Mouse (Mus musculus): ENCODE measurements around the gene Ccdc191.

The Ccdc191 gene

DNA sequence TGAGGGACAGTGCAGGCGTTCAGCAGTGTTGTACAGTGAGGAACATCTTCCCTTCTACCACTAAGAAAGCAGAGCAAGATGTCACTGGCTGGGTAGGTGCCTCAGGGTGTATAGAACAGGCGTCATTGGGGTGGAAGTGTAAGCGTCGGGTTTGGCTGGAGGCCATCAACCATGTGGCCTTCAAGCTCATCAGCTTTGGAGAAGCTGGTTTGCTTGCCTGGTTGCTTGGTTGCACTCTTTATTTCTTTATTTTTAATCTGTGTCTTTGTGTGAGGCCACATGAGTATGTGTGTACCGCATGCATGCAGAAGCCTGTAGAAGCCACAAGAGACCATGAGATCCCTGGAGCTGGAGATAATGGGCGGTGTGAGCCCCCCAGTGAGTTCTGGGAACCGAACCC, 42.7 kb downstream of the Ccdc191 start:
- no peak for DNase-seq

GRCm38 (mm10) chr16:43933041-43933440, 43.4 kb downstream of the Ccdc191 start:
- no peak for DNase-seq

DNA sequence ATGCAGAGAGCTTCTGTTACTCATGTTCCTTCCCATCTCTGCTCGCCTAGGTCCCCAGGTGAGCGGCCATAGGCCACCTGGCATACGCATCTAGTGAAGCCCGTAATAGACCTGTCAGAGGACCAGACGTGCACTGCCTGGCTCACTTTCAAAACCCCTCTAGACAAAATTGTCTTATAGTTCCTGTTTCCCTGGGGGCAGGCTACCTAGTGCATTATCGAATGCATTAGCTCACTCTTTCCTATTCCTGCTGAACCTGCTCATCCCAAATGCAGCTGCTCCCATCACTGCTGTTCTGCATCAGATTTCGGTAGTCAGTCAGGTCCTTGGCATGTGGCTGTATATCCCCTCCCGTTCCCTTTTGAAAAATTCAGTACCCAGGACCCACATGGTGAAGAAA, 45.3 kb downstream of the Ccdc191 start:
- no peak for DNase-seq

GRCm38 (mm10) chr16:43935367-43935766, 45.8 kb downstream of the Ccdc191 start:
- peak in 1 of 2 experiments; percentile 36 for DNase-seq

DNA sequence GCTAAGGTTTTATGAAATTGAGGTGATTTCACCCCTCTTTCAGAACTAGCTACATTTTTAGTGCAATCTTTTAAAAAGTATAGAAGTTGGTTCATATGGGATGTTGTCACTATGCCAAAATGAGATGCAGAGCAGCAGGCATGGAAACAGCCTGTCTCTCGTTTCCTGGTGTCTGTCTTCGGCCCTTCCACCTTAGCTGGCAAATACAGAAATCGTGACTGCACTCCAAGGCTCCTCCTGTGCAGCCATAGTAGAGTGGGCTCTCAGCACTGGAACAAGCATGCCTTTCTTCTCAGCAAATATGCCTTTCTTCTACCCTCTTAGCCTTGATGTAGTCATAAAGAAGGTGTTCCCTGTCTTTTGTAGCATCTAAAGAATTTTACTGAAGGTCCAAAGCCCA, 46.3 kb downstream of the Ccdc191 start:
- DNase-seq: no peak

DNA sequence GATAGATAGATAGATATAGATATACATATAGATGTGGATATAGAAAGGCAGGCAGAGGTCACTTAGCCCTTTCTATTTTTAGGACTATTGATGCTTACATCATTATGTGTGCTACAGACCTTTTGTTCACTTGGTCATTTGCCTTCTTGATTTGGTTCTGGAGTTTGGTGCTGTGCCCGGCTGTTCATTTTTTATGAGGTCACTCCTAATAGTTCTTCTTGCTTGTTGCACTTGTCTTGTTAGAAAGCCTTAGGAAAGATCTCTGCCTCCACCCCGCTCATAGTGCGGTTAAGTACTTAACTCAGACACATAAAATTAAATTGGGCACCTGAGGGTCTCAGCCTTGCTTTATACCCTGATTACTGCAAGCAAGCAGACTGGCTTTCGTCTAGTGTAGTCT, 51.2 kb downstream of the Ccdc191 start:
- DNase-seq: no peak

DNA sequence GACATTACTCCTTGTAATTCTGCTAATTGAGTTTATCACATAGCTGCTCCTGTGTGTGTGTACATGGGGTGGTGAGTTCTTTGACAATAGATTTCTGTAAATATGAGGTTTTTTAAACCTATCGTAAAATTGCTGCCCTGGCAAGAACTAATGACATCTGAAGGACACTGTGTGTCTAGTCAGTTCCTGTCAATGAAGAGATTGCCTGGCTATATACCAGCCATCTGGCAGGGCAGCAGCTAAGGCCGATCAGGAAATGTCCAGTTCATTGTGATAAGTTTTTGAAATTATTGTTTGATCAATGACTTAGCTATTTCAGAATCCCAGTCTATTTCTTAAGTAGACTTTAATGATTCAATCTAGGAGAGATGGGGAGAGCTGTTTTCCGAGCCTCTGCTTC, 55.8 kb downstream of the Ccdc191 start:
- no peak for DNase-seq

- no peak for DNase-seq
Observed at GRCm38 (mm10) chr16:43945869-43946268, 56.3 kb downstream of the Ccdc191 start.

GRCm38 (mm10) chr16:43951591-43951990, 62.0 kb downstream of the Ccdc191 start:
- DNase-seq: no peak

DNA sequence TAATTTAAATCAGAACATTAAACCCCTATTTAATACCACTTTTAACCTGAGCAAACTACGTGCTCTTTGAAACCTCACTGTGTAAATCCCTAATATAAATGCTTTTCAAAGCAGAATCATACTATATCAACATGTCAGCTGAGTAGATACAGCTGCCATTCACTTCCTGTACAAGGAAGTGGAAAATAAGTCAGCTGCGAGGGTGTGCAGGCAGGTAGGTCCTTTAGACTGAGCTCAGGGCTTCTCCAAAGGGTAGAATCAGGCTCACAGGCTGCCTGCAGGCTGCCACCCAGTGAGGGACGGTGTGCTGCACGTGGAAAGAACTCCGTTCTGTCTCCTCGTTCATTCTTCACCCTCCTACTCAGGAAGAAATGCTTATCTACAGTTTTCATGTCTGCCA, 65.3 kb downstream of the Ccdc191 start:
- no peak for DNase-seq

GRCm38 (mm10) chr16:43958038-43958437, 68.4 kb downstream of the Ccdc191 start:
- DNase-seq: no peak

DNA sequence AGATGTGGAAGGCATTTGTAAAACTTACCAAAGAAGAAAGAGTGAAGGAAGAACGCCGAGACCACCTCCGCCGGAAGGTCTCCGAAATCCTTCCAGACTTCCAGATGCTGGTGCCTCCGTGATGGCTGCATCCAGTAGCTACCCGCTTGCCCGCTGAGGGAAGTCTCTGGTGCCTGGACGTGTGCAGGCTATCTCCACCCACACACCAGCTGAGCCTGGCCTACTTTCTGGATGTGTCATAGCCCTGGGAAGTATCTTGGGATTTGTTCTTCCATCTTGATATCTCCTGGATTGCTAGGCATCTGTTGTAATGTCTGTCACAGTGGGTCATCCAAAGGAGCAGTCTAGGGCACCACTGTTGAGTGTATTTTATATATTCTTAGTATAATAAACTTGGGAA, 73.7 kb downstream of the Ccdc191 start:
- DNase-seq: peak in 1 of 2 experiments; percentile 14

DNA sequence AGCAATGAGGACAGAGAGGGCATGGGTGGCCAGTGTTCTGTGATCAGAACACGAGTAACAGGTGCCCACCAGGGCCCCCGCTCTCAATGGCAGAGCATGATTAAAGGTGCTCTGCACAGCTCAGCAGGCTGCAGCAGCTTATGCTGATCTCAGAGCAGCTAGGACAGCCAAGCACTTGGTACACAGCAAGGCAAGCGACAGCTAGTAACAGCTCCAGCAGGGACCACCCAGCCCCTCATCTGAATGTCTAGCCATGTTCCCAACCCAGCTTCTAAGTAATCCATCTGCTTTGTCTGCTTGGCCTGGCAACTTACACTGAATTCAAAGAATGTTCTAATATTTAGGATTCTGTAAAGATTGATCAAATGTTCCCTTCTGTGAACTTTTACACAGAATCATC, 74.2 kb downstream of the Ccdc191 start:
- peak in 1 of 2 experiments; percentile 26 for DNase-seq

DNA sequence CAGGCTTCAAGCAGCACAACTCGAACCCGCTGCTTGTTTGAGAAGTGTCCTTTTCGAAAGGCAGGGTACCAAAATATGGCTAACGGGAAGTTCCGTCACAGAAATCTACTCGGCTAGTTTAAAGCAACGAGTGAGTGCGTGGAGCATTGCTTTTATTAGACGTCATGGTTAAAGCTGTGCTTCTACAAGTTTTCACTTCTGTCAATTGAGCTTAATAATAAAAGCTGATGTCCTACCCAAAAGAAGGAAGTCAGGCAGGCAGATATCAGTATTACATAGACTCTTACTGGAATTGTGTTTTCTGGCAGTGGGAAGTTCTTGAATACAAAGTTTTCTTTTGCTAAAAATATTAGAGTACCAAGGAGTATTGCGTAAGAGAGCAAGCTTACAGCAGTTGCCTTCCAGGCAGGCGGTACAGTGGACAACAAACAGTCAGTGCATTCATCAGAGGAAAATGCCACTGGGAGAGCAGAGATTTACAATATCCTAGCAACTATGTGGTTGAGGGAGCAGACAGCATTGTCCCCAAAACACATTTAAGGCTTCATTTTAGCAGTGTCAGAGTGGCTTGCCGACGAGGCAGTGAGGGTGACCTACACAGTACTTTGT, 76.3 kb downstream of the Ccdc191 start:
- no peak for DNase-seq

DNA sequence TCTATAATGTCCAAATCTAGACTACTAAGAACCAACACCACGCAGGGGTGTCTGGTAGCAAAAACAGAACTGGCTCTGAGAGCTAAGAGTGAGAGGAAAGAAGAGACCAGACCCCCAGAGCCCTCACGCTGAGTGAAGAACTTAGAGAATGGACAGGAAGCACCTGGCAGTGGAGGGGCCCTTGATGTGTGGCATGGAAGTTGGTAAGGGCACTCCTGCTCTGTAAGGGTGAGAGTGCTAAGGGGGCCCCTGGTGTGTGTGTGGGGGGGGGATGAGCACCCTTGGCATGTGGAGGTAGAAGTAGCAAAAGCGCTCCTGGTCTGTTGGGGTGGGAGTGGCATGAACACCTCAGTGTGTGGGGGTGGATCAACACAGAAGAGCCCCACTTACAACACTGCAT, 80.8 kb downstream of the Ccdc191 start:
- no peak for DNase-seq

GRCm38 (mm10) chr16:43971189-43971588, 81.6 kb downstream of the Ccdc191 start:
- no peak for DNase-seq

GRCm38 (mm10) chr16:43971741-43972140, 82.1 kb downstream of the Ccdc191 start:
- no peak for DNase-seq

DNA sequence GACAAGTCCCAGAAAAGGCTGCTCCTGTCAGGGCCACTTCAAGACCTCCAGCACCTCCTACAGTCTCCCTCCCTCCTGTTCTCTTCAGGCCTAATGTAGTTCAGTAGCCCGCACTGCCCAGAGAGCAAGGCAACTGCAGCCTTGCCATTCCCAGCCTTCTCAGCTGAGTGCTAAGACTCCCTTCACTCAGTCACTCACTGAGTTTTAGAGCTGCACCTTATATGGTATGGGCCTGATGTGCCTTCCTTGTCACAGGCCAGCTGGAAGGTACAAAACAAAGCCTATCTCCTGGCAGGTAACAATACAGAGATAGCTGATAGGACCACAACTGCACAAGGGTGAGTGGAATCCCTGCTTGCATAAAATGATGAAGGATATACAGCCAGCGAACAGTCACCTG, 82.8 kb downstream of the Ccdc191 start:
- DNase-seq: no peak

GRCm38 (mm10) chr16:43973147-43973546, 83.5 kb downstream of the Ccdc191 start:
- no peak for DNase-seq

GRCm38 (mm10) chr16:43973606-43974220, 84.1 kb downstream of the Ccdc191 start:
- no peak for DNase-seq

DNA sequence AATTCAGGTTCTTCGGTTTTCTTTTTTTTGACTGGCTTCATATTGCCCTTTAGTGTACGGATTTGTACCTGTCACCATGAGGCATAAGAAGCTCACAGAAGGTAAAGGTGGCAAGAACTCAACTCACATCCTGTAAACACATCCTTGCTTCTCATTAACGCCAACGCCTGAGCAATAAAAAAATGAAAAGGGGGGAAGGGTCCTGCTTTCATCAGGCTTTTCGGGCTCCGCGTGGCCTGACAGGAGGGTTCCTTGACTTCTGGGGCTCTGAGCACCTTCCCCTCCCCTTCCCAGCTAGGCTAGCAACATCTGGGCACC, 89.4 kb downstream of the Ccdc191 start:
- no peak for DNase-seq

GRCm38 (mm10) chr16:43979328-43980109, 89.9 kb downstream of the Ccdc191 start, which contains the start of gene Zdhhc23:
Zdhhc23 (minus strand) TSS chr16:43979791.
- peak; percentile 52 to 79 for DNase-seq

GRCm38 (mm10) chr16:43980110-43980609, 90.6 kb downstream of the Ccdc191 start:
- no peak for DNase-seq

DNA sequence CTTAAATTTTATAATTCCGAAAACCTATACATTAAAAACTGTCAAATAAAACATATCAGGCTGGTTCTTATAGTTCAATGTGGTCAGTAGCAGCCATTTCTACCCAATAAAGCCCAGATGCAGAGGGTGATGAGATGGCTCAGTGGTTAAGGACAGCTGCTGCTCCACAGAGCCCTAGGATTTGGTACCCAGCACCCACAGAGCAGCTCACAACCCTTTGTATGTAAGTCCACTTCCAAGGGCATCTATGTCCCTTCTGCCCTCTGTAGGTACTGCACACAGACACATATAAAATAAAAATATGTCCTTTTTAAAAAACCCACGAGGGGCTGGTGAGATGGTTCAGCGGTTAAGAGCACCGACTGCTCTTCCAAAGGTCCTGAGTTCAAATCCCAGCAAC, 96.7 kb downstream of the Ccdc191 start:
- DNase-seq: no peak

Measured in kidney, postnatal 25 days (tissue).